Mouse (Mus musculus): ENCODE measurements around the gene Impg1.

The Impg1 gene

GRCm38 (mm10) chr9:80342520-80342919 lies 122.8 kb downstream of the Impg1 start:
- DNase-seq: no peak

GRCm38 (mm10) chr9:80341756-80342155 lies 123.5 kb downstream of the Impg1 start:
- DNase-seq: no peak

- no peak for DNase-seq
Measured at GRCm38 (mm10) chr9:80340927-80341326, 124.4 kb downstream of the Impg1 start.

DNA sequence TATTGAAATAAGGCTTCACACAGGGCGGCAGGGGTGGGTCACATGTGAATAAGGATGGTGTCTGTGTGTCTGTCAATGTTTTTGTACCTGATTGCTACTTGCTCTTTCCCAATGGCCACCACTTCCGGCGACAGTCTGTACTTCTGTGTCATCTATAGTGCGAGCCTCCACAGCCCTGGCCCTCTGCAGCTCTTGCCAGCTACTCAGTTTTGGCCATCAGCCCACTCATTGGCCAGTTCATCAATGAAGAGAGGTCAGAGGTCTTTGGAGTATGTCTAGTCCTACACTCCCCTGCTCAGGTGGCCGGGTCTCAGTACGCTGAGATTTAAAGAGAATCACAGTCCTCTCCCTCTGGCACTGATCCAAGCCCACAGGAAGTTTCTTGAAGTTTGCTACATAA lies 127.3 kb downstream of the Impg1 start:
- no peak for DNase-seq

DNA sequence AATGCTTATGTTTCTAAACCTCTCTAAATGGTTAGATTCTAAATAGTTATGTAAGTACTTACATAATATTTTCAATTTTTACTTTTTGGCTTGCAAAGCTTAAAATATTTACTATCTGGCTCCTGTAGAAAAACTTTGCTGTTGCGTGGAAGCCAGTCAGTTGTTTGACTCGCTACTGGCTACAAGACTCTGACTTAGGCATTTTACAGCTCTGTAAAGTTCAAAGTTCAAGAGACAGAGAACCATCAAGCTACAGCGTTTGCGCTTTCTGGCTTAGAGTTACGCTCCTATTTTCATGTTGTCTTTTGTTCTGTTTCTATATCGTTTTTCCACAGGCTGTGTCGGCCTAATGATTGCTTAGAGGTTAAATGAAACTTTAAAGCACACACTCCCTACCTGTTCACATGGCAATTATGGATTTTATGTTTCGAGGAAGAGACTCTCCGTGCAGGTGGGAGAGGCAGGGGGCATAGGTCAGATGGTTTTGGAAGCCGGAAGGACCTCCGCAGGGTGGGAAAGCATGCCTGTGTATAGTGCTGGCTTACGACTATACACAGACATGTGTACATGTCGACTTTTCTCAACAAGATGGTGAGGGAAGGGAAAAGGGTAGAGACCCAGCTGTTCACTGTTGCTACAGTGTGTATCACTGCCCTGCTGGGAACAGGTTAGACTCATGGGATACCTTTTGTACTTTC lies 129.5 kb downstream of the Impg1 start:
- DNase-seq: no peak

GRCm38 (mm10) chr9:80333998-80334605 lies 131.2 kb downstream of the Impg1 start:
- DNase-seq: peak; percentile 32 to 41

DNA sequence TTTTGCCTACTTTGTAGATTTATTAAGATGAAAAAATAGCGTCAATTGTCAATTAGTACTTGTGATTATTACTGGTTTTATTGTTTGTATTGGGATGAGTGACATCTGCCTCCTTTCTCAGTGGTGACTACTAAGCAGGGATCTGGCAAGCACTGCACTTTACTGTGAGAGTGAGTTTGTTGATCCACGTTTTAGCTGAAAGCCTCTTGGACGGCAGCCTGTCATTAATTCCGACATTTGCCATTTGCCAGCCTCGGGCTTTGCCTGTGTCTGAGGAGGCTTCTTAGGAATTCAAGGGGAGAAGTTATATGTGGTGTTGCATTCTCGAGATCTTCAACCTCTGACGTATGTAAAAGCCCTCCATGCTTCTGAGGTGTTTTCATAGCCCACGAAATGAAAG lies 131.8 kb downstream of the Impg1 start:
- peak in 1 of 2 experiments; percentile 12 for DNase-seq

DNA sequence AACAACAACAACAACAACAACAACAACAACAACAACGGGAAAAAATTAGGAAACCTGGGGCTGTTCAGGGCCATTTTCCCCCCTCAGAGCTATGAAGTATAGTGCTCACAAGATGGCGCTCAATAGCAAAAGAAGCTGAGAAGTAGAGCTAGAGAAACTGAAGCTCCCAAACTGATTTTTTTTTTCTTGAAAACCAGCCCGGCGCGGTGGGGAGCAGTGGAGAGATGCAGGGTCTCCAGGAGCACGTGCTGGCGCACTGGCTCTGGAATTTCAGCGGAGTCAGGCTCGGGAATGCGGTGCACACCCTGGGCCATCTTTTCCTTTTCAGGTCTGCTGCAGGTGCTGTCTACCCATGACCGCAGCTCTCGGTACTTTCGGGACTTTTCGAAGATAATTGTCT lies 133.1 kb downstream of the Impg1 start:
- peak; percentile 49 for DNase-seq

- DNase-seq: peak; percentile 11 to 24
Measured at GRCm38 (mm10) chr9:80321051-80321887, 144.0 kb downstream of the Impg1 start.

DNA sequence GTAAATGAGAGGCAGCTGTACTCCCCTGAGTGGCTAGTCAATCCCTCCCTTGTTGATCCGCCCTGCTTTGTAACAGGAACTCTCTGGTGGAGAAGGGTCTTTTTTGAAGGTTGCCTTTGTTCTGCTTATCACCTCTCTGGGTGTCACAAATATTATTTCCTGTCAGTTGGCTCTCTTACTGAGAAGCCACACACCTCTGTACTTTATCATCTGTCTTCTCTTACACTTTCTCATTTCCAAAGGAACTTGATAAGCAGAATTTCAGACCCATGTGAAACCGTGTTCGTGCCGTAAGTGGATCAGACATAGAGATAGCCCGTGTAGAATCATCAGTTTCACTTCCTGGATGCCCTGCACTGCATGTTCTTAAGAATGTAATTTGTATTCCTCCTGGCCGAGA lies 147.3 kb downstream of the Impg1 start:
- DNase-seq: no peak

GRCm38 (mm10) chr9:80315922-80316321 lies 149.4 kb downstream of the Impg1 start:
- no peak for DNase-seq

- DNase-seq: no peak
Measured at GRCm38 (mm10) chr9:80313610-80314009, 151.7 kb downstream of the Impg1 start.

- no peak for DNase-seq
Measured at GRCm38 (mm10) chr9:80307629-80308028, 157.7 kb downstream of the Impg1 start.

DNA sequence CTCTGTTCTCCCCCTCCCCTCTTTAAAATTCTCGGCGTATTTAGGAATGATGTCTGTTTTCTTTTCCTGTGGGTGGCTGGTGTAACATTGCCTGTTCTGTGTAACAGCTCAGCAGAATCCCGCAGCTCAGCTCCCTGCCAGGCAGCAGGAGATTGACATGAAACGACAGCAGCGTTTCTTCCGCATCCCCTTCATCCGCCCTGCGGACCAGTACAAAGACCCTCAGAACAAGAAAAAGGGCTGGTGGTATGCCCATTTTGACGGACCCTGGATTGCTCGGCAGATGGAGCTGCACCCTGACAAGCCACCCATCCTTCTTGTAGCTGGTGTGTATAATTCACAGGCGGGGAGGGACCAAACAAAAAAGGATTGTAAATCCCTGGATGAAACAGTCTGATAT lies 158.4 kb downstream of the Impg1 start:
- no peak for DNase-seq

- no peak for DNase-seq
Measured at GRCm38 (mm10) chr9:80306390-80306789, 158.9 kb downstream of the Impg1 start.

GRCm38 (mm10) chr9:80303518-80303917 lies 161.8 kb downstream of the Impg1 start:
- DNase-seq: peak in 1 of 2 experiments; percentile 20

- DNase-seq: no peak
Measured at GRCm38 (mm10) chr9:80299031-80299430, 166.2 kb downstream of the Impg1 start.

DNA sequence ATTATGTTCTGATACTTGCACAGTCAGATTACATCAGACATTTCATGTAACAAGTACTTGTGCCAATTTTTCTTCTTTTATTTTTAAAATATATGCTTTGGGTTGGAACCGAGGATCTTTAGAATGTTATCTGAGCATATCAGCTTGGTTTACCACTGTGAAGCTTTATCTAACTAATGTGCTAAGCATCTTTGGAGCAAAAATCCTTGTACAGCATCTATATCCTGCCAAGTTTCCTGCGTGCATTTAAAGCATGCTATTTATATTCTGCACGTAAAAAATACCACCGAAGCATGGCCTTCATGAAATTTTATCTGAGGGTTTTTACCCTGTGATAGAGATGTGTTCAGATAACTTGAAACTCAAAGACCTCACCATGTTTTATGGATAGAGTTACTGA lies 169.2 kb downstream of the Impg1 start:
- no peak for DNase-seq

DNA sequence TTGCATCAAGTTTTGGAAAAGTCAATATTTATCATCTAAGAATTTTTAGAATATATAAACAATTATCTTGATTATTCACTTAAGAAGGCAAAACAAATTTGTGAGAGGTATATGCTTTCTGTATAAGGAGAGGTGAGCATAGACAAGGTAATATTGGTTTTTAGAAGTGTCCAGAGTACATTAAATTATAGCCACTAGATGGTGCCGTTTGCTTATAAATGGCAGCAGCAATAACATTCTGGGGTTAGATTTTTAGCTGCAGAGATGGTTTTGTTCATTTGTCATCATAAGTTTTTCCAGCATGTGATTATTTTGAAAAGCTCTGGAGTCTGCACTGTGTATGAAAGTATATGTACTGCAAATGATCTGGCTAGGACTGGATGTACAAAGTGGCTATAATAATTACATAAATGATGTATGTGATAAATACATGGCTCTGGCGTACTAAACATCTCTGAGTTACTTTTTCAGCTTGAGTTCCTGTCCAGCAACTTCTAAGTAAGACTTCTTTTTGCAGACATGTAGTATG lies 172.2 kb downstream of the Impg1 start:
- no peak for DNase-seq

DNA sequence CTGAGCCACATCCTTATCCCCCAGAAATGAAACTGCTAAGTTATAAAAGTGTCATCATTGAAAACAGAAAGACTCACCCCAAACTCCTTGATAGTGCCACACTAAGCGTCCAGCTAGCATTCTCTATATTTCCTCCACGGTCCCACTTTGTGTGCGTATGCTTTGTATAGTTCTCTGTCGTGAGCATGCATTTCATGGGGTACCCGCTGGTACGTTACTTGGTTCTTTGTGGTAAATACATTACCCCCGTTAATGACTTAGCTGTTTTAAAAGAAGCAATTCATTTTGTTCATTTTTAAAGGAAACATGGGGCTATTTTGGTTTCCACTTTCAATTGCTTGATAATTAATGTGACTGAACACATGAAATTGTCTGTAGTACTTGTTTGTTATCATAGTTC lies 178.4 kb downstream of the Impg1 start:
- no peak for DNase-seq

DNA sequence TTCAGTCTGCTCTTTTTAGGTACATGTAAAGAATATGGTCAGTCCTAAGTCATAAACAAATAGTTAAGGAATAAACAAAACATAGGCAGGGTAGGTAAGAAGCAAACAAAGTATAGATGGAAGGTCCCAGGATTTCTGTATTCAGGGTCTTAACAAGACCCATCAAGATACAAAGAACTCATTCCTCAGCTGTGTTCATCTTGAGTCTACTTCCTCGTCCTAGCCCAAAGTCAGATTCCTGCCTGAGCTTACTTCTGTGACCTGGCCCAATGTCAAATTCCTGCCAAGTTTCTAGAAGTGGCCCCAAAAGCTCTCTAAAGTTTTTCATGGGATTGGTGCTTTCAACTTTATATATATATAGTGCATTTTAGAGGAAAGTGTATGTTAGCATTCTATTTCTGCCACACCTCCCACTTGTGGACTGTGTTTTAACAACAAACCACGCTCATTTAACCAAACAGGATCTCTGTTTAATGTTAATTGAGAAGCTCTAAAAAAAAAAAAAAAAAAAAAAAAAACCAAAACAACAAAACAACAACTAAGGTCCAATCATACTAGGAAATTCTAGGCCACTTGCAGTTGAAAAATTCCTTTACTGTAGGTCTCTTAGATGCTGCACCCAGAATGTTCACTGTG lies 180.6 kb downstream of the Impg1 start:
- DNase-seq: no peak

DNA sequence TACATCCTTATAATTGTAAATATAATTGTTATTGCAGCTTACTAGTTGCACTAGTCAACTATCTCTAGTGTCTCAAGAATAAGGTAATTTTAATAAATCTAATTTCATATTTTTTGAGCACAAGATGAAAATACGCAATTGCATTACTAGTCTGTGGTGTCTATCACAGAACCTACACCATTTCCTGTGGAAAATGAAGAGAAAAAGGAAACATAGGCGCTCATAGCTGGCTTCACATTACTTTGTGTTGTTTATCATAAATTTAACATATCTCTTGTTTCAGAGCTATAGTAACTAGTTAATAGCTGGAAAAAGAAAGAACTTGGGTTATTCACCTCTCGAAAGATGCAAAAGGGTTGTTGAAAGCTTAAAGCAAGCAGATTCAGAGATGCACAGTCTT lies 182.9 kb downstream of the Impg1 start:
- no peak for DNase-seq

GRCm38 (mm10) chr9:80280724-80281123 lies 184.6 kb downstream of the Impg1 start:
- no peak for DNase-seq
